Mouse (Mus musculus) lung, postnatal 0 days (tissue): ENCODE data around the gene Btnl10. TPM values are rescaled to one million over a fixed set of nuclear protein-coding genes. Genes with fewer than 3 reads are reported as not detected.
A peak's percentile ranks its signal among the peaks of the same experiment; 100 is the strongest.

Source experiments
- ATAC-seq: fragments of 200-750 bp; cut with Nextera tagmentation; 2 replicates; pipeline ENCODE4 v1.8.0; 2017; ENCODE audit warnings: moderate library complexity
- DNase-seq: peaks from one replicate; pipeline ENCODE4 v3.0.0-alpha.2; 2016; ENCODE audit warnings: low spot score
- H3K27ac ChIP-seq: fragments of 300-500 bp; sonication (generic); 2 replicates; pipeline ENCODE4 v1.5.1; 2014; ENCODE audit warnings: antibody characterized with exemption, mild to moderate bottlenecking, low read length, mixed read lengths
- H3K27me3 ChIP-seq: fragments of 300-500 bp; sonication (generic); replicated peaks from 2 replicates; pipeline ENCODE4 v1.6.1; 2014; ENCODE audit warnings: low read length, mixed read lengths; ENCODE audit not compliant: insufficient read depth
- H3K36me3 ChIP-seq: fragments of 300-500 bp; sonication (generic); 2 replicates; pipeline ENCODE4 v1.6.1; 2014; ENCODE audit warnings: low read length, mixed read lengths; ENCODE audit not compliant: insufficient read depth
- H3K4me1 ChIP-seq: fragments of 300-500 bp; sonication (generic); 2 replicates; pipeline ENCODE4 v1.6.1; 2014; ENCODE audit warnings: antibody characterized with exemption, low read depth, low read length, mixed read lengths; ENCODE audit not compliant: insufficient read depth
- H3K4me2 ChIP-seq: fragments of 300-500 bp; sonication (generic); replicated peaks from 2 replicates; pipeline ENCODE4 v1.6.1; 2014; ENCODE audit warnings: low read depth, mild to moderate bottlenecking, low read length, moderate library complexity, mixed read lengths
- H3K4me3 ChIP-seq: fragments of 300-500 bp; sonication (generic); 2 replicates; pipeline ENCODE4 v1.5.1; 2014; ENCODE audit warnings: low read depth, low read length
- H3K9ac ChIP-seq: fragments of 300-500 bp; sonication (generic); replicated peaks from 2 replicates; pipeline ENCODE4 v1.6.1; 2014; ENCODE audit warnings: low read depth, mild to moderate bottlenecking
- H3K9me3 ChIP-seq: fragments of 300-500 bp; sonication (generic); 2 replicates; pipeline ENCODE4 v1.6.1; 2016; ENCODE audit warnings: low read length, mixed read lengths
- CTCF ChIP-seq: IDR thresholded peaks from 2 replicates; pipeline ENCODE4 v1.5.1; 2016; ENCODE audit warnings: antibody characterized with exemption, mild to moderate bottlenecking
- EP300 ChIP-seq: IDR thresholded peaks from 2 replicates; pipeline ENCODE4 v1.6.1; 2016; ENCODE audit warnings: antibody characterized with exemption, mild to moderate bottlenecking, control low read depth
- WGBS: fragments of 180-500 bp; shearing (Covaris S2); extraction: QIAGEN DNeasy Blood & Tissue Kit; methylation state at CpG from one replicate; pipeline ENCODE4 v1.1.7; 2014; 5-methylcytosine and 5-hydroxymethylcytosine counted together
- polyA plus RNA-seq: library from polyadenylated mRNA; unstranded; fragments of >200 nt; fragmentation: Nextera tagmentation; extraction: Ambion mirVana; gene quantifications from 2 replicates; pipeline ENCODE4 v1.2.1, GENCODE M21; 2015

Btnl10 gene
- polyA plus RNA-seq, 1 experiment from 2014 or later = 0.12 TPM

GRCm38 (mm10) chr11:58959921-58960465, 42.3 kb downstream of the Btnl10 start:
- H3K4me2 ChIP-seq = peak overlapping the region; percentile 65
- 3% methylated on average over 40 of the region's 40 CpGs for WGBS
- ATAC-seq (peak; percentile 87), DNase-seq (peak; percentile 91)
- no peak overlapping the region for H3K27ac ChIP-seq
- peaks cover 13% of the 10 kb centered on the region for H3K27me3 ChIP-seq
- no peaks in the 10 kb centered on the region for H3K9me3 ChIP-seq
- H3K4me1 ChIP-seq = 0 out of 2 replicates have a peak, but pooled peaks cover 12% of the 10 kb centered on the region
- peaks cover 11% of the 10 kb centered on the region; the same call in 1 of the 2 replicates for H3K36me3 ChIP-seq
- TF ChIP-seq CTCF = peak; percentile 63
- no peak for TF ChIP-seq EP300
- H3K4me3 ChIP-seq = peak overlapping the region; percentile 45
- H3K9ac ChIP-seq = 0 out of 2 replicates have a peak overlapping the region, but pooled peaks have one; percentile 2

DNA sequence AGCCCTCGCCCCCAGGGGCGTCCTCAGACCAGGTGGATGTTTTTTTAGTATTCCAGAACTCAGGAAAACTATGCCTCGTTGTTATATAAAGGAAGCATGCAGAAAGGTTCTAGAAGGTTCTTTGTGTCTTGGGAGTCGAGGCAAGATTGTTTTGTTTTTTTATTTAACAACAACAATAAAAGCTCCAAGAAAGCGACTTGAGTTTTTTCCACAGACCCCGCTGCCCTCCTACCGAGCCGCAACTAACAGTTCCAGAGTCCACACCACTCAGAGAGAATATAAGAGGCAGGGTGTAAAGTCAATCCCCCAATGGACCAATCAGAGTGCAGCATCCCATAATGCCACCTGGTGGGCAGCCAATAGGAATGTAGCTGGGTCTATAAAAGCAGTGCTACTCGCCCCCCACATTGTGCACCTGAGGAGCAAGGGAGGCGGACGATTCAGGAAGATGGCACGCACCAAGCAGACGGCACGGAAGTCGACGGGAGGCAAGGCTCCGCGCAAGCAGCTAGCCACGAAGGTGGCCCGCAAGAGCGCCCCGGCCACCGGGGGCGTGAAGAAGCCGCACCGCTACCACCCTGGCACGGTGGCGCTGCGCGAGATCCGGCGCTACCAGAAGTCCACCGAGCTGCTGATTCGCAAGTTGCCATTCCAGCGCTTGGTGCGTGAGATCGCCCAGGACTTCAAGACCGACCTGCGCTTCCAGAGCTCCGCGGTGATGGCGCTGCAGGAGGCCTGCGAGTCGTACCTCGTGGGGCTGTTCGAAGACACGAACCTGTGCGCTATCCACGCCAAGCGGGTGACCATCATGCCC, 43.9 kb downstream of the Btnl10 start:
- no peak overlapping the region for H3K9ac ChIP-seq
- 0 out of 2 replicates have a peak, but pooled peaks cover 5% of the 10 kb centered on the region for H3K4me1 ChIP-seq
- H3K27me3 ChIP-seq = peaks cover 13% of the 10 kb centered on the region
- peaks cover 11% of the 10 kb centered on the region; the same call in 1 of the 2 replicates for H3K36me3 ChIP-seq
- no peak for ATAC-seq
- 52% methylated on average over 50 of the region's 50 CpGs for WGBS
- no peak overlapping the region for H3K27ac ChIP-seq
- TF ChIP-seq CTCF (no peak), EP300 (no peak)
- no peak overlapping the region for H3K4me2 ChIP-seq
- no peaks in the 10 kb centered on the region for H3K9me3 ChIP-seq
- H3K4me3 ChIP-seq = no peak overlapping the region
- DNase-seq = no peak

- ATAC-seq (peak; percentile 12; the same call in 1 of the 2 replicates), DNase-seq (peak; percentile 42)
- no peaks in the 10 kb centered on the region for H3K9me3 ChIP-seq
- H3K36me3 ChIP-seq = no peaks in the 10 kb centered on the region
- H3K4me2 ChIP-seq = no peak overlapping the region
- H3K4me1 ChIP-seq = 0 out of 2 replicates have a peak, but pooled peaks cover 2% of the 10 kb centered on the region
- H3K4me3 ChIP-seq = no peak overlapping the region
- WGBS = 40% methylated on average over 17 of the region's 17 CpGs
- no peak overlapping the region for H3K9ac ChIP-seq
- H3K27ac ChIP-seq = no peak overlapping the region
- TF ChIP-seq CTCF (no peak), EP300 (no peak)
- H3K27me3 ChIP-seq = peaks cover 13% of the 10 kb centered on the region
These were observed 45.8 kb downstream of the Btnl10 start for GRCm38 (mm10) chr11:58963543-58963942.

- WGBS = 79% methylated on average over 7 of the region's 7 CpGs
These were observed 46.5 kb downstream of the Btnl10 start for GRCm38 (mm10) chr11:58964216-58964615.

DNA sequence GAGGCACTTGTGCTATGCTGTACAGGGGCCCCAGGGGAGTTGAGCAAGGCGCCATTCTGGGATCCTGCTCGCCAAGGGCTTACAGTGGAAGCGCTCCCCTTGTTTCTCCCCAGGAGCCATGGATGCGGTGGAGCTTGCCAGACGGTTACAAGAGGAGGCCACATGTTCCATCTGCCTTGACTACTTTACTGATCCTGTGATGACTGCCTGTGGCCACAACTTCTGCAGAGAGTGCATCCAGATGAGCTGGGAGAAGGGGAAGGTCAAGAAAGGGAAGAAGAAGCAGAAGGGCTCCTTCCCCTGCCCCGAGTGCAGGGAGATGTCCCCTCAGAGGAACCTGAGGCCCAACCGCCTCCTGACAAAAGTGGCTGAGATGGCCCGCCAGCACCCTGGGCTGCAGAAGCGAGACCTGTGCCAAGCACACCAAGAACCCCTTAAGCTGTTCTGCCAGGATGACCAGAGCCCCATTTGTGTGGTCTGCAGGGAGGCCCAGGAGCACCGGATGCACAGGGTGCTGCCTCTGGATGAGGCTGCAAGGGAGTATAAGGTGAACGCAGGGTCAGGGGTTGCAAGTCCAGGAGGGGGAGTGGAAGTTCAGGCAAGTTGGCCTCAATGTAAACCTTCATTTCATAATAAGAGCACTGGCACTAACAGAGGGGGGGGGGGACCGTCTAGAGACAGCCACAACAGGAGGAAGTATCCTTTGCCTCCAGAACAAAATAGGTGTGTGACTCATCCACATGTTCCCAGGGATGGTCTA, 47.5 kb downstream of the Btnl10 start:
- no peak overlapping the region for H3K4me2 ChIP-seq
- no peak overlapping the region for H3K27ac ChIP-seq
- DNase-seq (no peak), ATAC-seq (no peak)
- no peaks in the 10 kb centered on the region for H3K9me3 ChIP-seq
- H3K36me3 ChIP-seq = no peaks in the 10 kb centered on the region
- H3K4me3 ChIP-seq = no peak overlapping the region
- H3K9ac ChIP-seq = no peak overlapping the region
- TF ChIP-seq CTCF = no peak
- no peak for TF ChIP-seq EP300
- H3K4me1 ChIP-seq = peaks cover 8% of the 10 kb centered on the region; the same call in 1 of the 2 replicates
- H3K27me3 ChIP-seq = peaks cover 13% of the 10 kb centered on the region
- WGBS = 42% methylated on average over 12 of the region's 12 CpGs

More at GRCm38 (mm10) chr11:58964216-58964615, 46.5 kb downstream of the Btnl10 start:
- H3K27ac ChIP-seq = no peak overlapping the region
- peaks cover 13% of the 10 kb centered on the region for H3K27me3 ChIP-seq
- H3K4me2 ChIP-seq = no peak overlapping the region
- H3K9me3 ChIP-seq = no peaks in the 10 kb centered on the region
- H3K36me3 ChIP-seq = no peaks in the 10 kb centered on the region
- H3K9ac ChIP-seq = no peak overlapping the region
- no peak for ATAC-seq
- no peak overlapping the region for H3K4me3 ChIP-seq
- peaks cover 3% of the 10 kb centered on the region; the same call in 1 of the 2 replicates for H3K4me1 ChIP-seq
- TF ChIP-seq CTCF (no peak), EP300 (no peak)
- no peak for DNase-seq

DNA sequence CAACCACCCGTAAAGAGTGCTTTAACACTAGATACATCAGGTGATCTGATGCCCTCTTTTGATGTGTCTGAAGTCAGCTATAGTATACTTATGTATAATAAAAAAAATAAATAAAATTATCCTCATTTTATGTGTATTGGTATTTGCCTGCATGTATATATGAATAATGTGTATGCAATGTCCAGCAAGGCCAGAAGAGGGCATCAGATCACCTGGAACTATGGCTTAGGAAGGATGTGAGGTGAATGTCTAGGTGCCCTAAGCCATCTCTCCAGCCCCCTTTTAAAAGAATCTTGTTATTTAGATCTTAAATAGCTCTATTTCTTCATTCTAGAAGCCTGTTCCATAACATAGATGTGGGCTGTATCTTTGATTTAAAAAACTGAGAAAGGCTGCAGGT, 49.6 kb downstream of the Btnl10 start:
- no peaks in the 10 kb centered on the region for H3K36me3 ChIP-seq
- ATAC-seq (no peak), DNase-seq (peak; percentile 60)
- no peak overlapping the region for H3K4me2 ChIP-seq
- WGBS = 100% methylated on average over 1 of the region's 1 CpGs
- peak; percentile 78 for TF ChIP-seq CTCF
- TF ChIP-seq EP300 = no peak
- no peaks in the 10 kb centered on the region for H3K9me3 ChIP-seq
- no peak overlapping the region for H3K9ac ChIP-seq
- H3K27ac ChIP-seq = no peak overlapping the region
- 0 out of 2 replicates have a peak, but pooled peaks cover under 1% of the 10 kb centered on the region for H3K27me3 ChIP-seq
- H3K4me1 ChIP-seq = peaks cover 8% of the 10 kb centered on the region; the same call in 1 of the 2 replicates
- no peak overlapping the region for H3K4me3 ChIP-seq
